Mouse (Mus musculus) layer of hippocampus, adult 11-12 months (tissue): ENCODE measurements around the gene Sult6b2.

Experiments used
- DNase-seq: peaks from one replicate; pipeline ENCODE4 v3.0.0; 2022; ENCODE audit warnings: low spot score

Gene Sult6b2

DNA sequence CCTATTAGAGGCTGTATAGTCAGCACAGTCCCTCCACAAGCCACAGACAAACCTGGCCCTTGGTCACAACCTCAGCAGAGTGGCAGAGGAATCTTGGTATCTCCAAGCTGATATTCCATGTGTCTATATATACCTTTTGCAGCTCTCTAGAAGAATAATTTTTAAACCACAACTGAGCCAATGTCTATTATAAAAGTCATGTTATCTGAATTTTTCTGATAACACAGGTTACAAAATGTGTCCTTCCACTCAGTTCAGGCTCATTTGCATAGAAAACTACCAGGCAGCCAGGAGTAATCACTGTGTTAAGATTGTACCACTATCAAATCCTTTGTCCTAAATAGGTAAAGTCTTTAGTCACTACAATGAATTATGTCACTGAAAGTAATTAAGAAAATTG is at the start of gene Sult6b2:
Gene Sult6b2 (minus strand): TSS at position 101 of the 400 bp plus-strand sequence.
- DNase-seq = no peak

DNA sequence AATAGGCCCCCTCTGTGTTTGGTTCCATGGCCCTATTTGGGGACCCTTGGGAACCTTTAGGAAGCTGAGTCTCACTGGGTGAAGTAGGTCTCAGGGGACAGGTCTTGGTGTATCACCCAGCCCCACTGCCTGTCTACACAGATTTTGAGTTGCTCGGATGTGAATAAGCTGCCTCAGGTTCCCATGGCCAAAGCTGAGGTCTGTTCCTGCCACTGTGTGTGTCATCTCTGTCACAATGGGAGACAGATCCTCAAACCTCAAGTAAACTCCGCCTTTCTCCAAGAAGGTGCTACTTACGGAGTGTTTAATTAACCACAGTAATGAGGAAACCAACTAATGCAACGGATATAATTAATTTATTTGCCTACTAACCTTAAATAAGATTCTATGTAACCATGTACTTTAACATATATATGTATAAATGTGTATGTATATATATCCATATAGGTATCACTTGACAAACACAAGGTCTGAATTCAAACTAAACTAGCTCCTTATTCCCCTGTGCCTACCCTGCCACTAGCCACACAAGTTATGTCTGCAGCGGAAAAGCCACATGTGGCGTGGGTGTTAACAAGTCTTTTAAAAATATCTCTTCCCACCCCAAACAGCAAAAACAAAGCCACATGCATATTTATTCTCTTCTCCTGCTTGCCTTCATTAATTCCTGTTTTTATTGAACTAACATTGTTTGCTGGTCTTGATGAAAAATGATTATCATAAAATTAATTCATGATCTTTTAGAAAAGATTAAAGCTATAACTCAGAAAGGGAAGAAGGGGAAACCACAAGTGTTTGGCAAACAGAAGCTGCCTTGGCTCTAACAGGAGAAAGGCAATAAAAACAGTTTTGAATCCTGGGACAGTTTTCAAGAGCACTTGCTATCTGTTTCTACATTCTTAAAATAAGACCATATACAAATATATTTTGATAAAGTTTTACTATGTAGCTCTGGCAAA is 48.4 kb upstream of the Sult6b2 start:
- DNase-seq = no peak

DNA sequence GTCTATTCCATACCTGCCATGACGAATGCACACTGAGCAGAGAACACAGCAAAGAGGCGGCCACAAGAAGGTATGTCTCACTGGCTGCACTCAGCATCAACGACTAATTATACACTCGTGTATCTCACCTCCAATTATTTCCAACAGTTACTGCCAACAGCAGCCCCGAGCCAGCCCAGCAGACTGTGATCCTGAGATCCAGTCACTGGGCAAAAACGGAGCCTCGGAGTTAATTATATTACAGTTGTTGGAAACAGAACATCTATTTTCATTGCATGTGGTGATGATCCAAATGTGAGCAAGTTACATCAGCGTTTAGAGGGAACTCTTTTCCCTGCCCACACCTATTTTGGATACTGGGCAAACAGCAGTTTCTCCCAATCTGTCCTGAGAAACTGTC is 46.1 kb upstream of the Sult6b2 start:
- DNase-seq = no peak

DNA sequence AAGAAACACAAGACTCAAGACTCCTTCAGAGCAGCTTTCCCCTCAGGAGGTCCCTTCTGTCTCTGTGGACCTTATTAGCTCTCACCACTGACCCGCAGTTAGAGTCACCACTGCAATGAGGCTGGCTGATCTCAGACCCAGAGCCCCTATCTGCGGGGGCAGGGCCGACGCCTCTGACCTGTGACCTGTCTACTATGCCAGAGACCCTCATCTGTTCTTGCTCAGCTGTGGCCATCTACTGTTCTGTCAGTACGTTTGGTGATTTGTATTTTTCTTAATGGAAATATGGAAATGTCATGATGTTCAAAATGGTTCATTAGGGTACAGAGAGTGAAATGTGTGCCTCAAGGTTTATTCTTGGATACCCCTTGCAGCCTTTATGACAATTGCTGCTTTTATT is 45.0 kb upstream of the Sult6b2 start:
- DNase-seq = no peak

DNA sequence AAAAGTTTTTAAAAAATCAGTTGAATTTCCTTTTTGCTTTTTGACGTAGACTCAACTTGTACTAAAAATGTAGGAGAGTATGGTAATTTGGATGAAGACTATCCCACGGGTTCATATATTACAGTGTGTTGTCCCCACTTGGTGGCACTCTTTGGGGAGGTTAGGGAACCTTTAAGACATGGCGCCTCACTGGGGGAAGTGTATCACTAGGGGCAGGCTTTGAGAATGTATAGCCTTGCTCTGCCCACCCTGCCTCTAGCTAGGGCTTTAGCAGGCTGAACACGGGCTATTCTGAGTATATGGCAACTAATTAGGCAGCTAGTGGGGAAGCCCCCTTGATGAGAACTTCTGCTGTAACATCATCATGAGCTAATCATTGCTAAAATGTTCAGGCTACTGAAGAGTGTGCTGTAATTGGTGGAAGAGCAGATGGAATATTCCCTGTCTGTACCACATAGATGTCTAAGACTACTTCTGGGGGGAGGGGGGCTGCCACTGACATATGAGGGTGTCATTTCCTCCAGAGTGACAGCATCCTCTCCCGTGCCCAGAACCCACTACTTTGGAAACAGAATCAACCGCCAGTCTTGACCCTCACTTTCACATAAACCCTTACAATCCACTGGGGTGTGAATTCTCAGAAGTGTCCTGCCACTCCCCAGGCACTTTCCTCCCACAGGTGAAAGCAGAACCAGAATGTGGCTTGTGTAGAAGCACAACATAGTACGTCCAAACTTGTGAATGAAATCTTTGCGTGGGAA is 43.8 kb upstream of the Sult6b2 start:
- DNase-seq = no peak

DNA sequence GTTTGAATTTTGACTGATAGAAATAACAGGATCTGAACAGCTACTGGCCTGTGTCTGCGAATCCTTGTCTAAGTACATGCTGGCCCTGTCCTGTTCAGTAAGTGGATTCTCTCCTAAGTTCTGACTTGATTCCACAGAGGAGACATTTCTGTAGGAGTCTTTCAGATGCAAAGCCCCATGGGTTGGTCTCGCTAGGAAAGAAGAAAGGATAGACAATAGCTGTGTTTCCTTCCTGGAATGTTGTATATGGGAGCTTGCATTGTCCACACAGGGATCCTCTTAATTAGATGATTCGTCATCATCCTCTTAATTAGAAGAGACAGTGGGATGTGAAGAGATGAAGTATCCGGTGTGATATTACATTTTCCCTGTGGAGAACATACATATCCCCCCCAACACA is 42.6 kb upstream of the Sult6b2 start:
- no peak for DNase-seq

DNA sequence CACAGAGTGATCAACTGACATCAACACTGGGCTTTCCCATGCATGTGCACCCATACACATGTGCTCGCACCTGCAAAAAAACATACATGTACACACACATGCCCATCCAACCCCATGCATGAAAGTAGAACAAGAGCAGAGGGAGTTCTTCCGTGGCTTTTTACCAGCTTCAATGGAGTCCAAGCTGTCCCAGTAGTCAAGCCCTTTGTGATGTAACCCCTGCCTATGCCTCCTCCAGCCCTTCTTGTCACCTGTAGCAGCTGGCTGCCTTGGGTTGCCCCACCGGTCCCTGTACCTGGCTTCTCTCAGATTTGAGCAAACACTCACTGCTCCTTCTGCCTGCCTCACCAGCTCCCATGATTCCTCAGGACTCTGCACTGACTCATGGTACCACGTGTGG is 40.8 kb upstream of the Sult6b2 start:
- no peak for DNase-seq

DNA sequence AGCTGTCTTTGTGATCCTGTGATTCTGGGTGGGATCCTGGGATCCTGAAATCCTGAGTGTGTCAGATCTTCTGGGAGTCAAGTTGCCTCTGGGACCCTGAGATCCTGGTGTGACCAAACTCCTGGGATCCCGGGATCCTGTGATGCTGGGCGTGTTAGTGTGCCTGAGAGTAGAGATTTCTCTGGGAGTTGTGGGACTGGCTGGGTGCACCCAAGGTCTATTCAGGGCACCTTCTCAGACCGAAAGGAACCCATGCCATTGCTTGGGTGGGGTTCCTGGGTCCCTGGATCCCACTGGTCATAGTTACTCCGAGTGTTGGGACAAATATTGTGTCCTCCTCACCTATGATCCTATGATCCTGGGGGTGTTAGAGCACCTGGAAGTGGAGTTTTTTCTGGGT is 39.8 kb upstream of the Sult6b2 start:
- no peak for DNase-seq

DNA sequence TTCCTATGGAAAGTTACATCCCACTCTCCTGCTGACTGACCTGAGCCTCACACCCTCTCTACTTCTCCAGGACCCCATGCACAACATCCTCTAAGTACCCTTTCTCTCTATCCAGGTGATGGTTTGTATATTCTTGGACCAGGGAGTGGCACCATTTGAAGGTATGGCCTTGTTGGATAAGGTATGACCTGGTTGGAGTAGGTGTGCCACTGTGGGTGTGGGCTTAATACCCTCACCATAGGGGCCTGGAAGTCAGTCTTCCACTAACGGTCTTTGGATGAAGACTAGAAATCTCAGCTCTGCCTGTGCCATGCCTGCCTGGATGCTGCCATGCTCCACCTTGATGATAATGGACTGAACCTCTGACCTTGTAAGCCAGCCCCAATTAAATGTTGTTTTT is 34.2 kb upstream of the Sult6b2 start:
- no peak for DNase-seq

DNA sequence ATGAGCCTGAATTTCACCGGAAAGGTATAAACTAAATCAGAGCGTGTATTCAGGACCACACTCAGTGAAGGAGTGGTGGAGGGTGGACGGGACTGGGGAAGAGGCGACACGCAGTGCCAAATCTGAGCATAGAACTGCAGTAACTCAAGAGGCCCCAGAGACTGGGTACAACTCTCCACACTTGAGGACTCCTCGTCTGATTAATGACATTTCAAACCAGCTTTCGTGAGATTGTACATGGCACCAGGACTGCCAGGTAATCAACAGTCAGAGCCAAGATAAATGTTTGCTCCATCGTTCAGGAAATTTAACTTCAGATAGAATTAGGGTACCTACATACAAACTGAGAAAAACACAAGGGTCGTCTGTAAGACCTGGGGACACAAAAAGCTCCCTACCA is 33.0 kb upstream of the Sult6b2 start:
- no peak for DNase-seq

DNA sequence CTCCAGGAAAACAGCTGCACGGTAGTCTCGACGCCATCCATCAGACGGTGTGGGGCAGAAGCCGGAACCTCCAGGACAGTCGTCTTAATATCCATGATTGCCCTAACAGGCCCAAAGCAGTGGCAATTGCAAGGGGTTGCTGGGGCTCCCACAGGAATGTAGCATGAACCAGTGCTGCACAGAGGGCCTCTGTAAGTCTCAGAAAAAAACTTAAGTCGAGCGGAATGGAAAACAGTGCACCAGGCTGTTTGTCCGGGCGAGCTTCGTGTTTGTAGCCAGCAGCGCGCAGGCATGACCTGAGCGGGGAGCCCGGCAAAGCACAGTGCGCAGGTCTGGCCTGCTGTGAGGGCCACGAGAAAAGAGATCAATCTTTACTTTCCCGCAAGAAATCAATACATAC is 31.4 kb upstream of the Sult6b2 start:
- DNase-seq = no peak

DNA sequence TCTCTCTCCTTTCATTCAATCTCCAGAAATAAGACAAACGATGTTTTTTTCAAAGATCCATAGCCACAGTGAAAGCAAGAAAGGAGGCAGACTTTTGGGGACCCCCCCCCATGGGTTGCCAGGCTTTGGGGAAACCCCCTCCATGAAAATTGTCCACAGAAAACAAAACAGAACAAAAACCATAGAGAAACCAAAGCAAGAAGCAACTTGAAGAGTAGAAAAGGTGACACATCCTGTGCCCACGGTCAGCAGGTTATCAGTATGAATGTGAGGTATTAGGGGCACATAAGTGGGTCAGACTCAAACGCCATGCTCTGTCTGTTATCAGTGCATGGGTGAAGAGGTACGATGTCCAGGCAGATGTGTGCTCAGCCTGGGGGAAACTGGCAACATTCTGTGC is 30.6 kb upstream of the Sult6b2 start:
- no peak for DNase-seq

DNA sequence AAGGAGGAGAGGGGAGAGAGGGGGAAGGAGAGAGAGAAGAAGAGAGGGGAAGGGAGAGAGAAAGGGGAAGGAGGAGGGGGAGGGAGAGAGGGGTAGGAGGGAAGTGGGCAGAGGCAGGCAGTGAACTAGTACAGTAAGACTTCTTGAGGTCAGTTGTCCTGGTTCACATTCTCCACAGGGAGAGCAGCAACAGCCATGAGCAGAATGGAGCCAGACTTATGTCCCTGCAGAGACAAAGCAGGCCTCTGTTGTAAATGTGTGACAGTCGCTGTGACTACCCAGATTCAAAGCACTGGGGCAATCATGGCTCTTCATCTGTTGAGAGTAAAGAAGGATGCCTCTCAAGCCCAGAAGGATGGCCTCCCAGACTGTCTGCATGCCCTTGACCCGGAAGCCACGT is 27.4 kb upstream of the Sult6b2 start:
- no peak for DNase-seq

DNA sequence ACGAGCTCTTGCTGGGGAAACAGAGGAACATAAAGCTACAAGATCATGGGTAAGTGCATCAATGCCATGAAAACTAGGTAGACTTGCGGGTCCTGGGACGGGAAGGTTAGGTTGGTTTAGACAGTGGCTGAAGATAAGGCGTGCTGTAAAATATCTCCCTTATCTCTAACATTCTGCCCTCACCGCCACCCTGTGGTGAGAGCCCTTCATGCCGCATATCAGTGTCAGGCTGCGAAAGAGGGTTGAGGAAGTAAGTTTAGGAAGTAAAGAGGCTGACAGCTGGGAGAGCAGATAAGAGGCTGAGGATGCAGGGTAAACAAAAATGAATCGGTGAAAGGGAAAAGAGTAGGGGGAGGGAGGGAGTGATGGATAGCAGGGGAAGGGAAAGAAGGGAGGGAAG is 26.9 kb upstream of the Sult6b2 start:
- DNase-seq = no peak

DNA sequence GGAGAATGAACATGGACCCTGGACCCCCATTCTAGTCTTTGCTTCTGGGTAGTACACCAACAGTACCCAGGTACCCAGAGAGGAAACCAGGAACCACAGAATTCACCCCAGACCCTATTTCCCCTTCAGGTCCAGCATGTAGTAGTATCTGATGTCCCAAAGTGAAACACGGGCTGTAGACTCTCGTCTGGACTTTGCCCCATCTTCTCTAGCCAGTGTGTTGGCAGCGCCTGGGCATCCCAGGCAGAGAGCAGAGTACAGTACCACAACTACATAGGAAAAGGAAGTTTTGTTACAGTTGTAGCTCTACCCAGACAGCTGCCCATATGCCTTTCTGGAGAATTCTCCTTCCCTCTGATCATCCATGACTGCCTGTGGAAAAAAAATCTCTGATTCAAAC is 25.9 kb upstream of the Sult6b2 start:
- no peak for DNase-seq

DNA sequence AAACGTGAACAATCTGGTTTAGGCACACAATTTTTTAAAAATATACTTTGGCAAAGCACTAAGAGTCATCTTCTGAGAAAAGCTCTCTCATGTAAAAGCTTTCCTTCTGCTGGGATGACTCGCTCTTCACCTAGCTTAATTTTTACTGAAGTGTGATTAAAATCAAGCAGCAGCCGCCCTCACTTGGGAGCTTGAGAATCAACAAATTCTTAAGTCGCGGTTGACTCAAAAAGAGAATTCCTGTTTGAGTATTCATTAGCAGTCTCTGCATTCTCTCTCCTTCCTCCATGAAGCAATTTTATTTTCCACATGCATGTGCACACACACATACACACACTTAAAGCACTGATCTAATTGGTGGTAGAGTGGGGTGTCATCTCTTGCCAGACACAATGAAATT is 21.1 kb upstream of the Sult6b2 start:
- no peak for DNase-seq

DNA sequence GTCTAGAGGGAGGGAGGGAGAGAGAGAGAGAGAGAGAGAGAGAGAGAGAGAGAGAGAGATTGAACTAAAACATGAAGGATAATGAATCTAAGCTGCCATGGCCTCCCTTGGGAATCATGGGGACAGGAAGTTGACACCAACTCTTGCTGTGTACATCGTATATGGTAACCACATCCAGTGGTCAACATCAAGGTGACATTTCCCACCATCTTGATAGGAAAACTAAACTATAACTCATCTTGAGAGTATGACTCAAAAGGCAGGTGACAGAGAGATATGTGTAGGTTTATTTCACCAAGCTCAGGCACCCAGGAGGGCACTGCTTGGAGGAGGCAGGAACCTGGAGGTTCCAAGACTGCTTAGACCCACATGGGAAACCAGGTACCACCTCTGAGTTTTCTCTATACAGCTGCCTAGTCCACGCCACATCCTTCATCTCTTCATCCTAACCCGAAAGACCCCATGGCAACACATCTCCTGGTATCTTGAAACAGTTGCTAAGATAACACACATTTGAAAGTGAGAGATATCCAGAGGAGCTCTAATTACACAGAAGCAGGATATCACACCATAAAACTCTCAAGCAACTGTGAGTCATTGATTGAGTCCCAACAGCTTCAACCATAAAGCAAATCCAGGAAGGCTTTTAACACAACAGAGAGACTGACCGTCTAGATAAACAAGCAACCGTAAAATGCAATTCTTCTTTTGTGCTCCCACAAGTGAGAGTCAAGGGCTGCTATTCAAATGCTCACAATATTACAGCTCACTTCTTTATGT is 18.9 kb upstream of the Sult6b2 start:
- DNase-seq = no peak

DNA sequence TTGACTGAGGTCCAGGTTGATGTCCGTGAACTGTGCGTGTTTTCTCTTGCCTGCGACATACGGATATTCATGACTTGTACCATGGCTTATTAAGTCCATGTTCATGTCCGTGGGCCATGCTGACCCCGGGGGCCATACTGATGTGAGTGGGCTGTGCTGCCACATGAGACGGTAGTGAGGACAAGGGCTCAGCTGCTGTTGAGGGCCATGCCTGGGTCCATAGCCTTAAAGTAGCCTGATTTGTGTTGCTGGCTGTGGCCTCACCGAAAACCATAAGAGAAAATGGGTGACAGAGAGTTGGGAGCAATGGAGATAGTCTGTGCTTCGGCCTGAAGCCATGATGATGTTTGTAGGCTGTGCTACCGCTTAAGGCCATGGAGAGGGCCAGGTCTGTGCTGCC is 14.0 kb upstream of the Sult6b2 start:
- DNase-seq = no peak

DNA sequence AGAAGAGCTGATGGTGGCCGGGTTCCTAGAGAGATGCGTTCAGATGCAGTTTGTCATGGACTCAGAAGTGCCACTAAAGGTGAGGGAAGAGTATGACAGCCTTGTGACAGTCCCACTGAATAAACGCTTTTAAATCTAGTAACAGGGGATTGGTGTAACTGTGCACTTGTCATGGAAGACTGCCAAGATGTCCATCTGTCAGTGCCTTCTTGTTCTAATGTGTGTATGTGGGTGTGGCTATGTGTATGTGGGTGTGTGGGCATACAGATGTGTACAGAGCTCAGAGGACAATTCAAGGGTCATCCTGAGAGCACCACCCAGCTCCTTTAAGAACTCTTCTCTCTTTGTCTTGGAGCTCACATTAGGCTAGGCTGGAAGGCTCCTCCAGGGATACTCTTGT is 11.2 kb upstream of the Sult6b2 start:
- DNase-seq = no peak

DNA sequence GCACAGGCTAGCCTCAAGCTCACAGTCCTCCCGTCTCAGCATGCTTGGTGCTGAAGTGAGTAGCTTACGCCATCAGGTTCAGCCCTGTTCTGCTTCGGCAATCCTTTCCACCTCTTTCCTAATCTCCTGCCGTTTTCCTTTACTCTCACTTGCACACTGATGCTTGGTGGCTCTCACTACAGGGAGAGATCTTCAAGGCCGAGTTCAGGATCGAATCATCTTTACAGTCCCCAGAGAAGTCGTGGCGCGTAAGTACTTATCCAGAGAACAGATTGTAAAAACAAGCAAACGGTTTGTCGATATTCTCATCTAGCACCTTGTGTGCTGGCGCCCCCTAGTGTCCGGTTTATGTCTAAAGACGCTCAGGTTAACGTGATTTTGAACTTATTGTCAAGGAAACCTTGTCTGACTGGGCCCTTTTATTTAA is 10.2 kb upstream of the Sult6b2 start:
- peak; percentile 91 for DNase-seq

DNA sequence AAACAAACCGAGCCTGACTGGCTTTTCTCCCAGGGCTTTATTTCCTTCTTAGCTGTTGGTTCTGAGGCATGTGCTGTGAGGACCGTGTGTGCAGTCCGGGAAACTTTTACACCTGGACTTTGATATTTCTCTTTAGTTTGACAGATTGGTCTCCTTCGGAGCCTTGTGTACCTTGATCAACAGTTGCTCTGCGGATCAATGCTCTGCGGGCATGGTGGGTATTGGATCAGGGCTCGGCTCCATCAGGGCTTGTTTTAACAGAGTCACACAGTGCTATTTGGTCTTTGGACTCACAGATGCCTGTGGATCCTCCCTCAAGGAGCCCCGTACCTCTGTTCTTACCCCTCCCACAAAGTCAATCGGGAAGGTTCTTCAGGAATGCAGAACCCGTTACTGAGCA is 9.7 kb upstream of the Sult6b2 start:
- DNase-seq = no peak

DNA sequence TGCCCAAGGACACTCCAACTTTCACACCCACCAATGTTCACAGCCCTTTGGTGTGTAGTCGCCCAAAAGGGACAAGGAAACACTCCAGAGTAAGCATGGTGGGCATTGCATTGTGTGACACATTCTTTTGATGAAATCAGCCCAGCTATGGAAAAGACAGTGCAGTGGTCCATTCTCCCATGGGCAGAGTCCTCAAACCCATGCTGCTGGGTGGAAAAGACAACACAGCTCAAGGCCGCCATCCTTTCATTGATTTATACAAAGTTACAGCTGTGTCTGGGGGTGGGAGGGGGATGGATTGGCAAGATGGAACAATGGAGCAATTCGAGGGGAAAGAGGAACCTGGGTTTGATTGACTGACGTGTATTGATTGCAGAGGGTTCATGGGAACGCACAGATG is 8.7 kb upstream of the Sult6b2 start:
- no peak for DNase-seq

DNA sequence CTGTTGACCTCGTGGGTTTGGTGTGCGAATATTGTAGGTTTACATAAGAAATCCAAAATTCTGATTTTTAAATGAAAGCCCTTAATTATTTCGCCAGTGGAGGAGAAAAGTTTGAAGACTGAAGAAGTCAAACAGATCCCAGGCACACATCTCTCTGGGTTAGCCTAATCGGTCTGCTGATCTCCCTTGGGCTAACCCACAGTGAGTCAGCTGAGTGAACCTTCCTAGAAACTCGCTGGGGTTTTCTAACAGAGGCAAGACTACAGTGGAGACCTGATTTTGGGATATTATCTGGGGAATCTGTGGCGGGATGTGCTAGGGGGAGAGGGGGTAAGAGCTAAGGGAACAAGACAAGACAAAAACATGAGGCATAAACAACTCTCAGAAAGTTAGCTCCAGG is 5.9 kb upstream of the Sult6b2 start:
- DNase-seq = no peak
